Mouse (Mus musculus) right cerebral cortex, postnatal 36 days (tissue): ENCODE results near the gene Rhox11.
A peak's percentile ranks its signal among the peaks of the same experiment; 100 is the strongest.
"Not testable (repeated sequence)": the region's sequence is repeated elsewhere in the genome, so short reads cannot be mapped to it uniquely, and the experiment has no call there.

Source experiments
- DNase-seq, 2 experiments: peaks; one replicate each; pipeline ENCODE4 v3.0.0; 2022; ENCODE audit warnings: low spot score in 2 of 2, mixed read lengths in 1 of 2

Gene Rhox11

DNA sequence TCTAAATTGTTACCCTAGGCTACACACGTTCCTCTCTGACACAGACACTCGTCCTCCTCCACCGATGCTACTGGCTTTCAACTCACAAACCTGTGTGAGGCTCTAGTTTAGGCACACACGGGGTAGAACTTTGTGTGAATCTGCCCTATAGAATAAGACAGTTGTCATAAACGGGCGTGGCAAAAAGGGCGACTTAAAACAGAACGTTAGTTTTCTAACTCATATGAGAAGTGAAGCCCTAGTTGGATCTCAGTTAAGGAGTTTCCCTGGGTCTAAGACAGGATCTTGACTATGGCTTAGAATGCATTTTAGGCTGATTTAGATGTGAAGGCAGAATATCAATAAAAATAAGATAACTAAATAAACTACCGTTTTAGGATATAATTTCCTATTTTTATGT, at the start of gene Rhox11:
TSS of gene Rhox11 (minus strand) at position 101 of the 400 bp plus-strand sequence.
- no peak for DNase-seq

DNA sequence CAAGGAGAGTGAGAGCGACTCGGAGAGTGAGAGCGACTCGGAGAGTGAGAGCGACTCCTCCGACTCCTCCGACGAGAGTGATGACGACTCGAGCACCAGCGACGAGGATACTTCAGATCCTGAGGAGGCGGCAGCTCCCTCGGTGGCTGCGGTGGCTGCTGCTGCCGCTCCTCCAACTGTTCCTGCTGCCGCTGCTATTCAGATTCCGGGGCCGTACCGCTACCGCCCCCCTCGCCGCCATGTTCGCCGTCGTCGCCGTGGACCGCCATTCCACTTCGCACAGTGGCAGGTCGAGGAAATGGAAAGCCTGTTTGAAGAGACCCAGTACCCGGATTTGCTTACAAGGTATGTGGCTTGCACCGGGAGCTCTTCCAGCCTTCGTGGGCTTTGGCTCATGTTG, 36.5 kb upstream of the Rhox11 start:
- no peak for DNase-seq

DNA sequence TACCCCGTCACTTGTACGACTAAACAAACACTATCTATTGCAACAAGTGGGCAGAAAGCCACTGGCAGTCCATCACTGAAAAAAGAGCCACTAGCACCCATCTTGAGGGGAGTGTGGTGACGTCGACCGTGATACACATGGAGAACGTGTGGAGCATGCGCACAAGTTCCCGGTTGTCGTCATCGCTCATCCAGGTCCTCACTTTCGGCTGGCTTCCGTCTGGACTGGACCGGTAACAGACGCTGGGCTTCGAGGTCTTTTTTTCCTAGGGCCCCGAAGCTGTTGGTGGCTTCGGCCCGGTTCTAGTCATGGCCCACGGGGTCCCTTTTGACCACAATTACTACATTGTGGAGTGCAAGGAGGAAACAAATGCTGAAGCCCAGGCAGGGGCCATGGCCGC, 36.0 kb upstream of the Rhox11 start, which contains the start of gene Rhox13:
TSS of gene Rhox13 (plus strand) at position 238 of the 400 bp plus-strand sequence.
- DNase-seq = no peak

DNA sequence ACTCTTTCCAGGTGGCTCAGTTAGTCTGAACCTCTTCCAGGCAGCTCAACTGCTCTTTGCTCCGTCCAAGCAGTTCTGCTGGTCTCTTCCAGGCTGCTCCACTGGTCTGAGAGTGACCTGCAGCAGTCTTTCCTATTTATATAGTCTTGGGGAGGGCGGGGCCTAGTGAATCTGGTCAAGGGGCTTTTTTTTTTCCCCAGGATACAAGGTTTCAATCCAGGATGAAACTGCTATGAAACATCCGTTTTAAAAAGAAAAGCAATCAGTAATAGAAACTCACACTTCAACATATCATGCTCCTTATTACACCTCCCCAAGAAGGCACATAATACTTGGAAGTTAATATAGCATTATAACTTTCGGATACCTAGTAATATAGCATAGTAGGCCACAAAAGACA, 25.9 kb upstream of the Rhox11 start, which contains the start of gene Rhox12:
TSS of gene Rhox12 (minus strand) at position 101 of the 400 bp plus-strand sequence.
- no peak for DNase-seq

DNA sequence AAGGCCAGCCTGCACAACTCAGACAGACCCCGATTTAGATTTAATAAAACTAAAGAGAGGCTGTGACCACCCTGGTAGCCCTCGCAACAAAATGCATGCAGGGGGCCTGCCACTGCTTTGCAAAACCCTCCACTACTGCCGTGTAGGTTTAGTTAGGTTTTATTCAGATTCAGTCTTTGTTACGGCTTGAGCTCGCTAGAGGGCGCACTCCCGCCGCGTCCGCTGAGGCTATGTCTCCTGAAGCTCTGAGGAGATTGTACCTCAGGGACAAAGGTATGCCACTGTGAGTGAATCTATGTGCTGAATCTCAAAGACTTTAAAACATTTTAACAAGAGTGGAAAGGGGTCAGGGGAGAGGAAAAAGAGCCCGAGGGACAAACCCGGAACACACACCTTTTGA, 715 bp downstream of the Rhox11 start:
- peak; percentile 3 to 8 for DNase-seq

DNA sequence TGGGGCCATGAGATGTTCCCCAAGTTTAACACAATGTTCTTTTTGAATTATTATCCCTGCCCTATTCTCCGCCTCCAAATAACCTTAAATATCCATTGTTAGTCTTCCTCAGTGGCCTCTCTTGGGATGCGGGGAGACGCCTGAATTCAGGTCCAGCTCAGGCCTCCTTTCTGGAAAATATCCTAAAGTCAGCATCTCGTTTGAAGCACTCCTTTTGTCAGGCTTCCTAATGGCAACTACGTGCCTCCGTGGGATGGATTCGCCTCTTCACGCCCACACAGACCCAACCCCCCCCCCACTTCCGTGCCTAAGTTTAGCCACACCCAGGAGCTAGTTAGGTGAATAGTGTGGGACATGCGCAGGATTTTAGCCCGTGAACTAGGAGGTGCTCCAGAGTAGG, 18.8 kb downstream of the Rhox11 start, which contains the start of gene Rhox10:
TSS of gene Rhox10 (plus strand) at position 301 of the 400 bp plus-strand sequence.
- no peak for DNase-seq

DNA sequence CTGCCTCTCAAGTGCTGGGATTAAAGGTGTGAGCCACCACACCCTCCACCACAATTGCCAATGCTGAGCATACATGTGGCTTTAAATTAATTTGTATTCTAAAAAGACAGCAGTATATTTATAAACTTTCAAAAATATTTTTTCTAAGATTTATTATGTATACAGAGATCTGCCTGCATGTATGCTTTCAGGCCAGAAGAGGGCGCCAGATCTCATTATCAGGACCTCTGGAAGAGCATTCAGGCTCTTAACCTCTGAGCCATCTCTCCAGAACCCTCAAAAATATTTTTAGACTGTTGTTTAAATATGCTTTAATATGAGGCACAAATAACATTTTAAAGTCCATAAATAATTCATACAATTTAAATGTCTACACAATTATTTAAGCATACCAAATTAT, 23.4 kb downstream of the Rhox11 start:
- DNase-seq = no peak

DNA sequence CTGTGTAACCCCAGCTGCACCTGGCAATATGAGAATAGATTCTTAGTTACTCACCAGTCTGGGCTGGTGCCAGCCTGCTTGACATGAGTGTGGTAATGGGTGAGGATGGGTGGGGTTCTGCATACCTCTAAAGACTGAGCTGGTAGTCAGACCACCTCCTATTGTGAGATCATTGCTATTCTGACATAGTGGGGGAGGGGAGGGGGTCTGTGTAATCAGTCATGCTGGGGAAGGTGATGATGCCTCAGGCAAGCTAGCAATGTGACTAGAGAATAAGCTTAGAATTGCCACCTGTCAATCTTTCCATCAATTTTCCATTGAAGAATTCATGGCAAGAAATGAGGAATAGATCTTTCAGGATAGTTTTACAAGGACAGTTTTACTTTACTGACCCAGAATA, 41.9 kb downstream of the Rhox11 start, which contains the start of gene Btg1-ps2:
TSS of gene Btg1-ps2 (minus strand) at position 101 of the 400 bp plus-strand sequence.
- DNase-seq = not testable (repeated sequence)

DNA sequence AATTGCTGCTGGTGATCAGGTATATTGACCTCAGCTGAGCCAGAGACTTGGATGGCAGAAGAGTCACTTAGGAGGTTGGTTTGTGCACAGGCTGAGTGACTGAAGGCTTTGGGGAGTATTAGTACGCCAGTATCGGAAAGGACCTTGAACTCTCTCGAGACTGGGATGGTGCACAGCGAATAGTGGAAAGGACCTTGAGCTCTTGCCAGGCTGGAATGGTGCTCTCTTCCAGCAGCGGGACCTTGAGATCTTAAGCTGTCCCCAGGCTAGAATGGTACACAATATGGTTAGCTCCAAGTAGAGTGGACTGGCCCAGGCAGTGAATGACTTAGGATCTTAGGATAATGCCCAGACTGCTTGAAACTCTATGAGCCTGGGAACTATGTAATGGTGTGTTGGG, 45.3 kb downstream of the Rhox11 start:
- DNase-seq = no peak

DNA sequence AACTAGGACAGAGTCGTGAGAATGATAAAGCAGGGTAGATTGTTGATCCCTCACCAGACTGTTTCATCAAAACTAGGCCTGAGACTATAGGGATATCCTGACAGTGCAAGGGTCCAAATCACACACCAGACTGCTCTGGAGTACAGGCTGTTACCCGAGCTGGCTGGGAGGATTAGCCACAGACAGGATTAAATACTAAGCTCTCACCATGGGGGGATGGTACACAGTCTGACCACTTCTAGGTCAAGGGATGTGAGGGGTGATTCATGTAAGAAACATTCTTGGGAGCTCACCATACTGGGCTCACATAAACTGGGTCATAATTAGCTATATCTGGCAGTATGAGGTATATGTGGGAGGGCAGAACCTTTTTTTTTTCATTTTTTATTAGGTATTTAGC, 51.1 kb downstream of the Rhox11 start:
- DNase-seq = no peak
